Mouse (Mus musculus) gastrocnemius, postnatal 25 days (tissue): ENCODE measurements around the gene Nudc. TPM values are rescaled to one million over a fixed set of nuclear protein-coding genes. Genes with fewer than 3 reads are reported as not detected.

Source experiments
- DNase-seq: peaks from one replicate; pipeline ENCODE4 v3.0.0; 2022
- long read RNA-seq, 2 experiments: library from polyadenylated mRNA; stranded (forward); transcript quantifications; one replicate each; pipeline ENCODE4 v2.0.0; 2021
- total RNA-seq, 2 experiments: library from RNA; stranded (reverse); gene quantifications; 1 replicate in 1 of 2; 2 replicates in 1 of 2; pipeline ENCODE4 v1.2.3; 2021

Gene Nudc
- total RNA-seq: 10 to 100 TPM; 40.3 to 44.7 TPM
- long read RNA-seq, experiment 1, transcript Nudc-201 (8 exons, 1,316 nt): major isoform, 120 of 197 reads
- long read RNA-seq, experiment 1, partial matches to known transcripts: 76 of 197 reads
- long read RNA-seq, experiment 1, other reads (novel, unspliced or antisense): 1 of 197 reads
- long read RNA-seq, experiment 2, transcript Nudc-201 (8 exons, 1,316 nt): major isoform, 120 of 180 reads
- long read RNA-seq, experiment 2, partial matches to known transcripts: 59 of 180 reads
- long read RNA-seq, experiment 2, other reads (novel, unspliced or antisense): 1 of 180 reads

GRCm38 (mm10) chr4:133545272-133546231, at the start of gene Nudc:
Gene Nudc (minus strand): TSS chr4:133545996.
- peak; percentile 97 for DNase-seq

GRCm38 (mm10) chr4:133595538-133595937, 49.7 kb upstream of the Nudc start:
- no peak for DNase-seq

GRCm38 (mm10) chr4:133592570-133592969, 46.8 kb upstream of the Nudc start:
- peak; percentile 54 for DNase-seq

GRCm38 (mm10) chr4:133584059-133584951, 38.5 kb upstream of the Nudc start, which contains the start of gene Gpn2:
Gene Gpn2 (plus strand): TSS chr4:133584362.
- DNase-seq: peak; percentile 70

GRCm38 (mm10) chr4:133583690-133584058, 37.9 kb upstream of the Nudc start:
- DNase-seq: no peak

GRCm38 (mm10) chr4:133577983-133578382, 32.2 kb upstream of the Nudc start:
- no peak for DNase-seq

GRCm38 (mm10) chr4:133574843-133575202, 29.0 kb upstream of the Nudc start:
- DNase-seq: no peak

GRCm38 (mm10) chr4:133574070-133574842, 28.5 kb upstream of the Nudc start, which contains the start of gene Gpatch3:
Gene Gpatch3 (plus strand): TSS chr4:133574745.
- DNase-seq: peak; percentile 85

- DNase-seq: no peak
Measured at GRCm38 (mm10) chr4:133570066-133570466, 24.3 kb upstream of the Nudc start.

- no peak for DNase-seq
Measured at GRCm38 (mm10) chr4:133569291-133570065, 23.7 kb upstream of the Nudc start.

GRCm38 (mm10) chr4:133567251-133567650, 21.5 kb upstream of the Nudc start:
- DNase-seq: no peak

- no peak for DNase-seq
Measured at GRCm38 (mm10) chr4:133563123-133563571, 17.4 kb upstream of the Nudc start.

GRCm38 (mm10) chr4:133561622-133562021, 15.8 kb upstream of the Nudc start:
- DNase-seq: no peak

- no peak for DNase-seq
Measured at GRCm38 (mm10) chr4:133559846-133560245, 14.1 kb upstream of the Nudc start.

- no peak for DNase-seq
Measured at GRCm38 (mm10) chr4:133557041-133557717, 11.4 kb upstream of the Nudc start.

- no peak for DNase-seq
Measured at GRCm38 (mm10) chr4:133553448-133554330, 7.9 kb upstream of the Nudc start.

GRCm38 (mm10) chr4:133552768-133553447, 7.1 kb upstream of the Nudc start, which contains the start of gene Nr0b2:
Gene Nr0b2 (plus strand): TSS chr4:133553376.
- no peak for DNase-seq

- no peak for DNase-seq
Measured at GRCm38 (mm10) chr4:133552029-133552428, 6.2 kb upstream of the Nudc start.
